Mouse (Mus musculus) neutrophil, adult 5-6 weeks (primary cell): ENCODE data around the gene Eif3l. TPM values are rescaled to one million over a fixed set of nuclear protein-coding genes. Genes with fewer than 3 reads are reported as not detected.

Source experiments
- ATAC-seq: fragments of 151-379, 151-347 bp; 2 replicates; pipeline ENCODE4 v1.8.0; 2017; ENCODE audit warnings: mild to moderate bottlenecking, moderate TSS enrichment; ENCODE audit not compliant: insufficient number of reproducible peaks, poor library complexity, low FRiP score, severe bottlenecking; ENCODE audit errors: extremely low read depth
- total RNA-seq: library from RNA; stranded (forward); fragments of 200-1000 nt; gene quantifications from 2 replicates; pipeline ENCODE4 v1.2.3, GENCODE M21; 2017

The Eif3l gene
- total RNA-seq, 1 experiment from 2014 or later: 106 TPM

DNA sequence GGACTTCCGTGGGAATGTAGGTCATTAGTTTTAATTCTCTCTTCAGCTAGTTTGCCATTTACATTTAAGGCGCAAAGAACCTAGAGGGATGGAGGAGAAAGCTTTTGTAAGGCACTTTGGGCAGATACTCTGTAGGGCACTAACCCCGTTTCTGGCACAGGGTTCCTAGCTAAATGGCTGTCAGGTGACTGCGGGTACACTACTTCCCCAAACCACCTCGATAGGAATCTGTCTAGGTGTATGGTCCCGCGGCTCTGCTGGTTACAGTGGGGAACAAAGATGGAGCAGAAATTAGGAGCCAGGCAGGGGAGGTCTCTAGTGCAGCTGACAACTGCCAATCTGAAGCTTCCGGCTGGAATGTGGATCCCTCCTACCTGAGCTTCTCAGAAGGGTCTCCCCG, 35.1 kb downstream of the Eif3l start:
- ATAC-seq: no peak

GRCm38 (mm10) chr15:79110528-79110927, 35.5 kb downstream of the Eif3l start:
- no peak for ATAC-seq

- no peak for ATAC-seq
These were observed 36.8 kb downstream of the Eif3l start for GRCm38 (mm10) chr15:79111774-79112173.

DNA sequence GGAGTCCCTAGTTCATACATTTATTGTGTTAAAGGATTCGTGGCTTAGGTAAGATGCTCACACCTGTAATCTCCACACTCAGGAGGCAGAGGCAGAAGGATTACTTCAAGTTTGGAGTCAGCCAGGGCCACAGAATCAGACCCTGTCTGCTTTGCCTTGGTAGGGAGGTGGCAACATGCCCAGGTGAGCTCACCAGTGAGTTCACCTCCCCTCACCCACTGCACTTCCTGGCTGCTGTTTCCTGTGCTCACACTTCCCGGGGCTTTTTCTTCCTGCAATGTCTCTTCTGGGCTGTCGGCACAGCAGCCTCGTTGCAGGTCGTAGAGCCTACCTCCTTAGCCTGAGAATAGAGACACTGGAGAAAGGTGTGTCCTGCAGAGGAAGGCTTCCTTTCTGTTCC, 40.3 kb downstream of the Eif3l start:
- ATAC-seq: no peak

DNA sequence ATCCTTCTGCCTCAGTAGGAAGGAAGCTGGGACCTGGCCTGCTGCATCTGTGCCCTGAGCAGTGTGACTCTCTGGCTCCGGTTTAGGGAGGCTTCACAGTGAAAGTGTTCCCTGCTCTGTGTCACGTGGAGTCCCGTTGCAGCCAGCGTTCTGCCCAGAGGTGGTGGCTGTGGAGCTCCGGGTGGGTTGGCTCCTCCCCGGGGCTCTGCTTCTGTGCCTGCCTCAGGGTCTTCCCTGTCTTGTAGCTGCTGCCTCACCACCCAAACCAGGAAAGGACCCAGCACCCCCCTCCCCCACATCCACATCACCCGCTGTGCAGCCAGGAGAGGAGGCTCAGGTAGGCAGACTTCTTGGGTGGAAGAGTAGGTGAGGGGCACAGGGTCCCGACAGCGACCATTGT, 44.5 kb downstream of the Eif3l start:
- no peak for ATAC-seq

DNA sequence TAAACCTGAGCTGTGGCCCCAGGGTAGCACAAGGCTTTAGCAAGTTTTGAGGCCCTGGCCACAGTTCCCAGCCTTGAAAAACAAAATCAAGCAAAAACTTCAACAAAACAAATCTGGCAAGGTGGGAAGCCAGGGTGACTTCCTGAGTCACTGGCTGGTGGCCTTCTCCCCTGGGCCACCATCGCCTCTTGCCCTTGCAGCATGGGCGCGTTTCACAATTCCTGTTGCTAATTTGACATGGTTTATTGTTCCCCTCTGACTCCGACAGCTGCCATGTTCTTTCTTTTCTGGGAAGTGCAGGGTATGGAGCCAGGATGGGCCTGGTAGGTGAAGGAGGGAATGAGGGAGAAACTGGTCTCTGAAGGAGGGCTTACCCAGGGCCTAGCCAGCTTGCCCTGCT, 47.1 kb downstream of the Eif3l start:
- ATAC-seq: no peak

GRCm38 (mm10) chr15:79122546-79122945, 47.6 kb downstream of the Eif3l start:
- no peak for ATAC-seq

DNA sequence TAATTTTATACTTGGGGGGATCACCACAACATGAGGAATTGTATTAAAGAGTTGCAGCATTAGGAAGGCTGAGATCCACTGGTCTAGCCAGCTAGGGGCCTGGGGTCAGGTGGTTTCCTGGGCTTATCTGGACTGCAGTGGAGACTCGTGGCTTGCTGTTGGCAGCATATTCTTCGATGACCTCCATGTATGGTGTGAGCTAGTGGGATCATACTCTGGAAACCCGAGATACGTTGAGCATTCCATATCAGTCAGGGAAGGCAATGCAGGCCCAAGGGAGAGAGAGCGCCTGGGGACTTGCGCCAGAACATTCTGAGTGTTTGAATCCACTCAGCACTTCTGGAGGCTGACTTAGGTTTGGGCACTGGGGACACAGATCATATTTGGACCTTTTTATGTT, 48.8 kb downstream of the Eif3l start:
- no peak for ATAC-seq

DNA sequence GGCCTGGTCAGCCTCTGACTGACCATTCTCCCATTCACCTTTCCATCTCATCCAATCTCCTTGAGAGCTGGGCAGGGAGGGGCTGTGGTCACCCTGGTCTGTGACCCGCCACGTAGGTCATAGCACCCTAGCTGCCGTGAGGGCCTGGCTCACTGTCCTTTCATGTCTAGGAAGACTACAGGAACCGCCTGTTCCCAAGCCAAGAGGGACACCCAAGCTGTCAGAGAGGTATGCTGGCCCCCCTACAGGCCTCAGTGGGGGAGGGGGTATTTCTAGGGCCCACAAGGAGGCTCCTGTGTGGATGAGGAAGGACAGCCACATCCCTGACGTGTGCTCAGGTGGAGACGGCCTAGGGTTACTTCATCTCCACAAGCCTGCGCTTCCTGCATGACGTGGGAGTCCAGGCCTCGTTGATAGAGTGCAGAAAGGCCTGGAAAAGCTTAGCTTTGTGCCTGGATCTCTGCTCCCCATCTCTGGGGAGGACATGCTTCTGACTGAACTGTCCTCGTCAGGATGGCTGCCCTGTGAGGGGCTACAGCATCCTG, 49.4 kb downstream of the Eif3l start:
- ATAC-seq: no peak

DNA sequence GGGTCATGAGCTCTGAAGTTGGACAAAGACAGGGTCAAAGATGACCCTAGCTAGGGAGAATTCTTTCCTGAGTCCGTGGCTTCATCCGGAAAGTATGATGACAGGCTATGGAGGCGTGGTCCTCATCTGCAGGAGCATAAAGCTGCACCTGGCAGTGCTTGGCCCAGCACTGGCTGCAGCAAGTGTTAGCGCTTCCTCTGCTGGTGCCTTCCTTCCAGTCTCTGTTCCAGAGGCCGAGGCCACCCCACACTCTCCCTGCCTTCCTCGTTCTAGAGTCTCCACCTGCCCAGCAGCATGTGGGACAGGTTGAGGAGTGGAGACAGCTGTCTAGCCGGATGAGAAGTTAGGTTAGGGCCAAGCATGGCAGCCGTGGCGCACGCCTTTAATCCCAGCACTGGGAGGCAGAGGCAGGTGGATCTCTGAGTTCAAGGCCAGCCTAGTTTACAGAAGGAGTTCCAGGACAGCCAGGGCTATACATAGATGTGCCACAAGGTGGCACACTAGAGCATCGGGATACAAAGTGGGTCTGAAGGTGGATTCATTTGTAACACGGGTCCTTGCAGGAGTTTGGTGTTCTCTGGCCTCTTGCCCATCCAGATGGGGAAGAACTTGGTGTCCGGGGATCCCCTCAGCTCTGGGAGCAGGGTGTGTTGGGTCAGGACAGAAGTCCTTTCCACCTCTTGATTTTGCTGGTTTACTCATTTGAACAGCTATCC, 51.4 kb downstream of the Eif3l start:
- no peak for ATAC-seq

- ATAC-seq: no peak
These were observed 52.1 kb downstream of the Eif3l start for GRCm38 (mm10) chr15:79127101-79127500.

GRCm38 (mm10) chr15:79128208-79128607, 53.2 kb downstream of the Eif3l start:
- no peak for ATAC-seq

GRCm38 (mm10) chr15:79129311-79129710, 54.3 kb downstream of the Eif3l start:
- no peak for ATAC-seq

- no peak for ATAC-seq
These were observed 55.8 kb downstream of the Eif3l start for GRCm38 (mm10) chr15:79130782-79131181.

DNA sequence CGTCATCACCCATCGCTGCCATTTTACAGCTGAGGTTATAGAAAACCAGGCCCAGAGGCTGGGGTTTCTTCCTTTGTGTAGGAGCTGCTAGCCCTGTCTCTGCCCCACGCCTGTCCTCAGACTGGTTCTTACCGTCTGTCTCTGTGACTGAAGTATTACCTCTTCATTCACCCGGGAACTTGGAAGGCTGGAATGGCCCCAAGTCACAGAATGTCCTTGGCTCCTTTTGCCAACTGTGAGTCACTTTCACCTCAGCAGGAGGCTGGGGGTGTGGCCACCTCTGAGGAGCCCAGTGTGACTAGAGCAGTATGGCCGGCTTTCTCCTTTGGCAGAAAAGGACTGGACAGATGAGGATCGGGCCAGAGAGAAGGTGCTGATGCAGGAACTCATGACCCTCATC, 56.5 kb downstream of the Eif3l start:
- no peak for ATAC-seq

GRCm38 (mm10) chr15:79133191-79133661, 58.2 kb downstream of the Eif3l start:
- ATAC-seq: no peak; the same call in 1 of the 2 replicates

DNA sequence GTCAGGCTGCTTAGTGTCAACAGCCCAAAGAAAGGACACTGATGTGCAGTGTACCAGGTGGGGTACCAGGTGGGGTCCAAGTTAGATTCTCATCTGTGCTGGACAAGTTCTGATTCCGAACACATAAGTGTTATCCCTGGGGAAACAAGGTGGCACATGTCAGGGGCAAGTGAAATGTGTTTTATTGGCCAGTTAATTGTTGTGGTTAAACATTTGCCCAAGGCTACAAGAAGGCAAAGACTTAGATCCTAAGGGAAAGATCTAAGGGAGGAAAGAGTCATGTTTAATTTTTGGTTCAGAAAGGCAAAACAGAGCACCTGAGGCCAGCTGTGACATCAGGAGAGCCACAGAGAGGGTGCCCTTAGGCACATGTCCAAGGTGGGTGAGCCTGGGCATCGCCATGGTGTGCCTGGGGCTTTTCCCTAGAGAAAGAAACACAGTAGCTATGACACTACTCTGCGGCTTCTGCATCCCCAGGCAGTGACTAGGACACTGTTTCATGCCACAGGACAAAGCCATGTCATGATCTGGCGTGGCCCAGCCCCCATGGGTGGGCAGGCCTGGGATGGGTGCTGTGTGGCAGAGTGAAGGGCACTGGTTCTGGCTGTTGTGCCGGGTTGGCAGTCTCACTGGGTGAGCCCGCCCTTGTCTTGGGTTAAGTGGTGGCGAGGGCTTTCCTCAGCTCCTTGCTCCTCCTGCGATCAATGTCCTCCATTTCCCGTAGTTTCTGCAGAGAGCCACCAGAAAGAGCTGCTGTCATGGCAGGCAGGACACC, 59.7 kb downstream of the Eif3l start:
- no peak for ATAC-seq

DNA sequence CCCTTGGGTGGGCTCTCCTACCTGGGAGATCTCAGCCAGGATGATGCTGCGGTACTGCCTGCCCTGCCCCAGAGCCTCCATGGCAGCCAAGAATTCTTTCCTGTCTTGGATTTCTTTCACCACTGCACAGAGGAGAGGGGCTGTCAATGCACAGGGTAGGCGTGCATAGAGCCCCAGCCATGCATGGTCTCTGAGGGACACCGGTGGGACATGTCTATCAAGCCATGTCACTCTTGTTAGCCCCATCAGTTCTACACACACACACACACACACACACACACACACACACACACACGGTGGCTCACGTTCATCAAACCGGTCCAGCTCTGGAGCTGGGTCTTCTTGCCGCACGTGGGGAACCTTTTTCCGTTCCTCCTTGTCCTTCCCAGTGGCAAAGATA, 60.4 kb downstream of the Eif3l start:
- no peak for ATAC-seq

DNA sequence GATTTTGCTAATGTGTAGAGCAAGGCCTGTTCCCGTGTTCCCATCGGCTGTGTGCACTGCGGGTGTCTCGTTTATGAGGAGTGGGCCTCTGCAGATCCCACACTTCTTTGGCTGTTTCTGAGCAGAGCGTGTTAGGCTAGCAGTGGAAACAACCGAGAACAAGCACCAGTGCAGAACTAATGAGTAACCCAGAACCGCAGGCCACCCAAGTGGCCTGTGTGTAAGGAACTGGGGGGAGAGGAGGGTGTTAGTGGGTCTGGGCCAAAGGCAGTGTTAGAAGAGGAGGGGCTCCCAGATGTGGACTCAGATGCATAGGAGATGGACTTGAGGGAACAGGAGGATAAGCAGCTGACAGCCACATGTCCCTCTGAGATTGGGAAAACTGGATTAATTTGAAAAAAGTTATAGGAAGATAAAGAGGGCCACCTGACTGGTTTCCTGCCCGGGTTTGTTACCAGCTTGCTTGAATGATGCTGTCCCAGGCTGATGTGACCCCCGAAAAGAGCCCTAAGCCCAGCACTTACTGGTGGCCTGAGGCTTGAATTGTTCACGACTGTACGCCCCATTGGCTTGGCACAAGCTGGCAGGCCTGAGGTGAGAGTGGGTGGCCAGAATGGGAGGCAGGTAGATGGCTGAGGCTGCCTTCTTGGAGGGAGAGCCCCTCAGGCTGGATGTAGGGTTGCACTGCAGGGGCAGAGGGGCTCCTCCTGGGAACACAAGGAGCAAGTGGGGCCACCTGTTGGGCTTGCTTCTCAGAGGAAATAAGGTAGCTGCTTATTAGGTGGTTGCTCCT, 61.0 kb downstream of the Eif3l start:
- no peak for ATAC-seq
